ENCODE assay signal across 24 mouse cellular contexts in genomic region chr8:29614098-29614497, GRCm38 (mm10).
DNase-seq lines count a peak whose midpoint lies in the region; ATAC-seq lines count a peak whose summit lies in the region.
"Had no signal": no experiment of that assay in that cellular context is flagged by ENCODE, and none has a peak within 500 bp of the region (broad histone marks: within the 10 kb centered on the region; RNA-seq: fewer than 3 reads in every experiment).

No protein-coding gene starts in this region.

- peak overlapping the region; percentile 54; the same call in 1 of the 2 replicates for H3K27ac ChIP-seq in midbrain, embryonic 16.5 days (ENCODE audit: low read length)
- no peak overlapping the region for H3K27ac ChIP-seq in midbrain, embryonic 10.5 days (replicated peaks)
- H3K27ac ChIP-seq: forebrain, embryonic 13.5 days; gastrocnemius, adult 2 months; heart, embryonic 10.5 days; hindbrain, postnatal 0 days; limb, embryonic 12.5 days; neural tube, embryonic 15.5 days; stomach, postnatal 0 days had no signal

- ATAC-seq in midbrain, embryonic 16.5 days, result 0 out of 2 replicates have a peak, but pooled peaks have one; percentile 42
- ATAC-seq: forebrain, embryonic 13.5 days; hindbrain, postnatal 0 days; intestine, postnatal 0 days; liver, postnatal 0 days had no signal

- no peak overlapping the region for H3K4me2 ChIP-seq in midbrain, embryonic 16.5 days (ENCODE audit: low read length)
- H3K4me2 ChIP-seq: forebrain, embryonic 13.5 days; limb, embryonic 12.5 days; liver, embryonic 11.5 days; neural tube, embryonic 15.5 days had no signal

- no peak overlapping the region for H3K9ac ChIP-seq in midbrain, embryonic 16.5 days (ENCODE audit: low read depth, low read length)
- H3K9ac ChIP-seq: forebrain, embryonic 13.5 days; limb, embryonic 12.5 days; liver, postnatal 0 days; neural tube, embryonic 15.5 days had no signal

- H3K4me1 ChIP-seq in midbrain, embryonic 16.5 days (ENCODE audit: control insufficient read depth, insufficient read depth, low read length), result peaks cover 3% of the 10 kb centered on the region; the same call in 1 of the 2 replicates
- H3K4me1 ChIP-seq in midbrain, embryonic 10.5 days, result no peaks in the 10 kb centered on the region
- H3K4me1 ChIP-seq: forebrain, embryonic 13.5 days; heart, embryonic 10.5 days; limb, embryonic 12.5 days; neural tube, embryonic 15.5 days had no signal

- 61% methylated on average over 7 of the region's 7 CpGs for WGBS in midbrain, embryonic 16.5 days
- 82% methylated on average over 7 of the region's 7 CpGs for WGBS in midbrain, embryonic 10.5 days

- H3K27me3 ChIP-seq in midbrain, embryonic 16.5 days (ENCODE audit: control insufficient read depth, insufficient read depth, low read depth, low read length), result no peaks in the 10 kb centered on the region
- no peaks in the 10 kb centered on the region for H3K27me3 ChIP-seq in midbrain, embryonic 10.5 days (ENCODE audit: low read depth, poor library complexity, severe bottlenecking)
- H3K27me3 ChIP-seq: forebrain, embryonic 13.5 days; limb, embryonic 12.5 days; neural tube, embryonic 15.5 days had no signal

- H3K9me3 ChIP-seq in midbrain, embryonic 16.5 days (replicated peaks; ENCODE audit: control insufficient read depth, low read length, poor library complexity, severe bottlenecking), result no peaks in the 10 kb centered on the region
- H3K9me3 ChIP-seq in midbrain, embryonic 10.5 days (replicated peaks), result no peaks in the 10 kb centered on the region
- H3K9me3 ChIP-seq: forebrain, embryonic 13.5 days; heart, embryonic 10.5 days; limb, embryonic 12.5 days; neural tube, embryonic 15.5 days had no signal

- no peak overlapping the region for H3K4me3 ChIP-seq in midbrain, embryonic 16.5 days (ENCODE audit: low read depth, low read length)
- H3K4me3 ChIP-seq in midbrain, embryonic 10.5 days, result no peak overlapping the region
- H3K4me3 ChIP-seq: forebrain, embryonic 13.5 days; gastrocnemius, adult 2 months; heart, embryonic 10.5 days; limb, embryonic 12.5 days; neural tube, embryonic 15.5 days had no signal

- no peaks in the 10 kb centered on the region for H3K36me3 ChIP-seq in midbrain, embryonic 16.5 days (ENCODE audit: control insufficient read depth, insufficient read depth, low read length)
- H3K36me3 ChIP-seq in midbrain, embryonic 10.5 days, result no peaks in the 10 kb centered on the region
- H3K36me3 ChIP-seq: heart, embryonic 10.5 days; limb, embryonic 12.5 days; neural tube, embryonic 15.5 days had no signal

- no peak for DNase-seq in midbrain, embryonic 10.5 days (ENCODE audit: low spot score)
- DNase-seq in kidney, adult 8-10 months, result peak; percentile 8 to 21
- DNase-seq in kidney, postnatal 14 days, result peak; percentile 4
- no peak for DNase-seq in adrenal gland, postnatal 10 days
- DNase-seq in adrenal gland, postnatal 36 days, result no peak
- no peak for DNase-seq in lung, postnatal 36 days
- DNase-seq: cerebellum, adult 18-20 months; cerebellum, postnatal 25 days; embryo, embryonic 11 days; gastrocnemius, adult 2 months; layer of hippocampus, postnatal 36 days; liver, postnatal 0 days; lung, postnatal 10 days; thymus, adult 2 months; thymus, postnatal 4 days had no signal

Comparison
In these comparisons a context has a peak if more than half of its experiments do, and no peak if none do; other contexts are left out.
1. DNase-seq: peak in kidney, adult 8-10 months (2 of 2) and kidney, postnatal 14 days (single experiment); none in midbrain, embryonic 10.5 days (single experiment), adrenal gland, postnatal 10 days (single experiment), adrenal gland, postnatal 36 days (0 of 2) and lung, postnatal 36 days (single experiment).